Mouse (Mus musculus) hindbrain, embryonic 13.5 days (tissue): ENCODE data around the gene Ddx42. TPM values are rescaled to one million over a fixed set of nuclear protein-coding genes. Genes with fewer than 3 reads are reported as not detected.
A peak's percentile ranks its signal among the peaks of the same experiment; 100 is the strongest.

ENCODE experiments used
- ATAC-seq: fragments of 200-750 bp; cut with Nextera tagmentation; 2 replicates; pipeline ENCODE4 v1.8.0; 2017; ENCODE audit warnings: moderate TSS enrichment; ENCODE audit not compliant: low FRiP score
- H3K27ac ChIP-seq: fragments of 300-500 bp; sonication (generic); 2 replicates; pipeline ENCODE4 v1.5.1; 2015; ENCODE audit warnings: inconsistent platforms, mild to moderate bottlenecking, moderate library complexity
- H3K27me3 ChIP-seq: fragments of 300-500 bp; sonication (generic); 2 replicates; pipeline ENCODE4 v1.6.1; 2015; ENCODE audit warnings: mild to moderate bottlenecking, inconsistent platforms
- H3K36me3 ChIP-seq: fragments of 300-500 bp; sonication (generic); 2 replicates; pipeline ENCODE4 v1.6.1; 2015; ENCODE audit warnings: mild to moderate bottlenecking, inconsistent platforms
- H3K4me1 ChIP-seq: fragments of 300-500 bp; sonication (generic); replicated peaks from 2 replicates; pipeline ENCODE4 v1.6.1; 2015; ENCODE audit warnings: inconsistent platforms
- H3K4me2 ChIP-seq: fragments of 300-500 bp; sonication (generic); 2 replicates; pipeline ENCODE4 v1.6.1; 2015; ENCODE audit warnings: inconsistent platforms, mild to moderate bottlenecking, moderate library complexity
- H3K4me3 ChIP-seq: fragments of 300-500 bp; sonication (generic); 2 replicates; pipeline ENCODE4 v1.5.1; 2015; ENCODE audit warnings: mild to moderate bottlenecking, inconsistent platforms
- H3K9ac ChIP-seq: fragments of 300-500 bp; sonication (generic); 2 replicates; pipeline ENCODE4 v1.6.1; 2015; ENCODE audit warnings: mild to moderate bottlenecking, inconsistent platforms
- H3K9me3 ChIP-seq: fragments of 300-500 bp; sonication (generic); 2 replicates; pipeline ENCODE4 v1.6.1; 2016; ENCODE audit warnings: inconsistent platforms
- WGBS: fragments of 180-500 bp; shearing (Covaris S2); methylation state at CpG from one replicate; pipeline ENCODE4 v1.1.7; 2015; 5-methylcytosine and 5-hydroxymethylcytosine counted together
- polyA plus RNA-seq: library from polyadenylated mRNA; unstranded; fragments of >200 nt; fragmentation: Nextera tagmentation; extraction: Ambion mirVana; gene quantifications from 2 replicates; pipeline ENCODE4 v1.2.1, GENCODE M21; 2015

Gene Ddx42
- 92.0 and 96.2 TPM in 2 replicates for polyA plus RNA-seq

DNA sequence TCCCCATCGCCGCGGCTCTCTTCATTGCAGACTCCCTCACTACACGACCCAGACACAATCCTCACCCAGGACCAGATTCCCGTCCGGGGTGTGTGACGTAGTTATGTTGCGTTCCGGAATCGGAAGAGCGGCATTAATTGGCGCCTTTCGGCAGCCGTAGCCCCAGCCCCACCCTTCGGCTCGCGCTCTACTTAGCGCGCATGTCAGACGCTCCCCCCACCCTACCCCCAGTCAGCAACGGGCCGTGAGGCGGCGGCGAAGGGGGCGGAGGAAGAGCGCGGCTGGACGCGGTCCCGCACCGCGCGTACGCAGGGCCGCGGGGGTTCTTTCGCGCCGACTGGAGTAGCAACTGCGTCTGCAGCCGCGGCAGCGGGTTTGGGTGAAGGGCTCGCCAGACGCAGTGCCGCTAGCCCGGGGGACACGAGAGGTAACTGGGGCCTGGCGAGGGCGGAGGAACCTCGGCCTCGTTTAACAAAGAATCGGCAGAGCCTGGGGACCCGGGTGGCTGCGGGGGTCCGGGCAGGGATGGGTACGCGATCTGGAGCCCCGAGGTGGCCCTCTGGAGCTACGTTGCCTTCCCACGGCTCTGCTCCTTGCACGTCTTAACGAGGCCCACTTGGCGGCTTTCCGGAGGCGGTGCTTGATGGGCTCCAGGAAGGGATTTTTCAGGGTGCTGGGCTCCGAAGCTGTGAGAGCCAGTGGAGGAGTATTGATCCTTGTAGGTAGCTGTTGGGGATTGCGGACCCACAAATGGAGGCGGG is at the start of gene Ddx42:
Ddx42 (plus strand) TSS at position 197 of the 761 bp plus-strand sequence.
- peak within 1 kb of the TSS; percentile 72 for H3K4me2 ChIP-seq
- ATAC-seq: peak; percentile 97
- H3K4me1 ChIP-seq: peaks cover 47% of the 10 kb centered on the region
- under 1% methylated on average over 69 of the region's 70 CpGs for WGBS
- H3K27me3 ChIP-seq: no peaks in the 10 kb centered on the region
- H3K9ac ChIP-seq: peak within 1 kb of the TSS; percentile 97
- no peaks in the 10 kb centered on the region for H3K9me3 ChIP-seq
- peak within 1 kb of the TSS; percentile 96 for H3K4me3 ChIP-seq
- H3K36me3 ChIP-seq: peaks cover 13% of the 10 kb centered on the region
- H3K27ac ChIP-seq: peak within 1 kb of the TSS; percentile 94

DNA sequence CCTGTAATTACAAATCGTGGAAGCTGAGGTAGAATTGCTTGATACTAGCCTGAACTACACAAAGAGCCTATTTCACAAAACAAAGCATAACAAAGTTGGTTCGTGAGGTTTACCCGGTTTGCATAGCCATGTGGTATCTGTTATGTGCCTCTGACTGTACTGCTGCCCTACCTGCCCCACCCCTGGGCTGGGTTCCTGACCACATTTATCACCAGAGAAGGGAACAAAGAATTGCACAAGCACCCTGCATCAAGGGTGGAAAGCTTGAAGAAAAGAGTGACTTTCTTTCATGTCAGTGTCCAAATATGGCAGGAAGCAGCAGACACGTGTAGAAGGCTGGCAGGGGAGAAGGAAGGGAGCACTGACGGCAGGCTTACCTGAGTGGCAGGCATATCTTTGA is 49.3 kb upstream of the Ddx42 start:
- no peak overlapping the region for H3K4me2 ChIP-seq
- H3K36me3 ChIP-seq: peaks cover 78% of the 10 kb centered on the region
- H3K27ac ChIP-seq: no peak overlapping the region
- no peaks in the 10 kb centered on the region for H3K27me3 ChIP-seq
- no peak for ATAC-seq
- H3K4me1 ChIP-seq: no peaks in the 10 kb centered on the region
- WGBS: 90% methylated on average over 5 of the region's 5 CpGs
- H3K9ac ChIP-seq: no peak overlapping the region
- no peak overlapping the region for H3K4me3 ChIP-seq
- H3K9me3 ChIP-seq: no peaks in the 10 kb centered on the region

DNA sequence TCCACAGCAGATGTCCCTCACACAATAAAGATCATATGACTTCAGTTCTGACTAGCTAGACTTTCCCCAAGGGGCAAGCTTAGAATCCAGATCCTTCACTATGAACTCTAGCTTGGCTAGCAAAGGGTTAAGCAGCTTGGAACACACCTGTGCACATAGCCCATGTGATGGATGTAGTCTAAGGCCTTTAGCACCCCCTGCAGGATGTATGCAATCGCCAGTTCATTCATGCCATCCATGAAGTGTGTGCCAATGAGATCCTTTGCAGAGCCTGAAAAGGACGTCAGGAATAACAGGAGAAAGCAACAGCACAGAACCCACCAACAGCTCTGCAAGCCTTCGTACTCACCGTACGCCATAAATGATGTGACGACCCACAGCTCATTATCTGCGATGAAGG is 45.9 kb upstream of the Ddx42 start:
- H3K36me3 ChIP-seq: peaks cover 63% of the 10 kb centered on the region
- no peak overlapping the region for H3K4me2 ChIP-seq
- no peak for ATAC-seq
- H3K9me3 ChIP-seq: no peaks in the 10 kb centered on the region
- no peaks in the 10 kb centered on the region for H3K27me3 ChIP-seq
- H3K4me1 ChIP-seq: no peaks in the 10 kb centered on the region
- H3K27ac ChIP-seq: no peak overlapping the region
- WGBS: 86% methylated on average over 7 of the region's 7 CpGs
- no peak overlapping the region for H3K4me3 ChIP-seq
- no peak overlapping the region for H3K9ac ChIP-seq

DNA sequence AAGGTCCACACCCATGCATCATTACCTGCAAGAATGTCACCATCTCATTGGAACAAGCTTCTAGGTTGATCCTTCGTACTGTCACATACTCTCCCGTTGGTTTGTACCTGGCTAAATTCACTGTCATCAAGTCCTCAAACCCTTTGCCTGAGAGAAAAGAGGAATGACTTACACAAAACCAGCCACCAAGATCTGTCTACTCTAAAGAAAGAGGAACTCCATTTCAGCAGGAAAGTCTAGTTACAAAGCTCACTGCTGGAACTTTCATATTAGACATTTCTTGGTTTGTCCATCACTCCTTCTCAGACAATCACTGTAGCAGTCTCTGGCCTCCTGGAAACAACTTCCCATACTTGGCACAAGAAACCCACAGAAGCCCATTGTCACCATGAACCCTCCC is 43.5 kb upstream of the Ddx42 start:
- H3K36me3 ChIP-seq: peaks cover 40% of the 10 kb centered on the region
- no peak for ATAC-seq
- WGBS: 96% methylated on average over 2 of the region's 2 CpGs

DNA sequence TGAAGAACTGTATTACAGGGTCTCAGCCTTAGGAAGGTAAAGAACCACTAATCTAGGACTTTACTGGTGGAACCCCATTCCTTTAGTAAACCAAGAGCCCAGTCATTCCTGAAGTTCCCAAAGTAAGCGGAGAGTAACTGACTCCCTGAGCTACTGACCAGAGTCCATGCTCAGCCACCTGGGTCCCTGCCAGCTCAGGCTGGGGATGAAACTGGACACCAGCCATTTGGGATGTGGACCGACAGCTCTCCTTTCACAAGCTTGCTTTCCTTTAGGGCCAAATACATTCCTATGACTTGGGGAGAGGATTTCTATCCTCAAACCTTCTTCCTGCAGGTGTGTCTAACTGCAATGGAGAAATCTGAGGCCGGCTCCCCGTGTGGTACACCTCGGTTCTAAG is 42.4 kb upstream of the Ddx42 start:
- Histone ChIP-seq H3K9ac (no peak overlapping the region), H3K4me1 (no peaks in the 10 kb centered on the region), H3K27ac (no peak overlapping the region), H3K9me3 (no peaks in the 10 kb centered on the region), H3K4me3 (no peak overlapping the region), H3K36me3 (peaks cover 34% of the 10 kb centered on the region), H3K4me2 (no peak overlapping the region), H3K27me3 (no peaks in the 10 kb centered on the region)
- ATAC-seq: no peak
- WGBS: 84% methylated on average over 5 of the region's 5 CpGs

More for the DNA sequence above, 43.5 kb upstream of the Ddx42 start:
- Histone ChIP-seq H3K9me3 (no peaks in the 10 kb centered on the region), H3K9ac (no peak overlapping the region), H3K4me1 (no peaks in the 10 kb centered on the region), H3K27me3 (no peaks in the 10 kb centered on the region), H3K27ac (no peak overlapping the region), H3K4me3 (no peak overlapping the region), H3K4me2 (no peak overlapping the region)

DNA sequence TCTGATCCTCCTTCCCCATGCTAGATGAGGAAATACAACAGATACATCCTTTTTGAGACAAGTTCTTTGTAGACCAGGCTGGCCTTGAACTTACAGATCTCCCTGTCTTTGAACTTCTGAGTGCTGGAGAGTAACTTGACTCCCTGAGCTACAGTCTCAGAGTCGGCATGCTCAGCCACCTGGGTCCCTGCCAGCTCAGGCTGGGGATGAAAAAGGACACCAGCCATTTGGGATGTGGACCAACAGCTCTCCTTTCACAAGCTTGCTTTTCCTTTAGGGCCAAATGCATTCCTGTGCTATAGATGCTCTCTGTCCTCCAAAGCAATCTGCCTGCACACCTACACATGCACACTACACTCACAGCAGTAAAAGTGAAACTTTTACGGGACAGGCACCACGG is 41.6 kb upstream of the Ddx42 start:
- no peak for ATAC-seq
- Histone ChIP-seq H3K36me3 (peaks cover 27% of the 10 kb centered on the region), H3K4me3 (no peak overlapping the region), H3K27ac (no peak overlapping the region), H3K27me3 (no peaks in the 10 kb centered on the region), H3K4me2 (no peak overlapping the region), H3K4me1 (no peaks in the 10 kb centered on the region), H3K9me3 (no peaks in the 10 kb centered on the region), H3K9ac (no peak overlapping the region)
- 83% methylated on average over 3 of the region's 3 CpGs for WGBS

DNA sequence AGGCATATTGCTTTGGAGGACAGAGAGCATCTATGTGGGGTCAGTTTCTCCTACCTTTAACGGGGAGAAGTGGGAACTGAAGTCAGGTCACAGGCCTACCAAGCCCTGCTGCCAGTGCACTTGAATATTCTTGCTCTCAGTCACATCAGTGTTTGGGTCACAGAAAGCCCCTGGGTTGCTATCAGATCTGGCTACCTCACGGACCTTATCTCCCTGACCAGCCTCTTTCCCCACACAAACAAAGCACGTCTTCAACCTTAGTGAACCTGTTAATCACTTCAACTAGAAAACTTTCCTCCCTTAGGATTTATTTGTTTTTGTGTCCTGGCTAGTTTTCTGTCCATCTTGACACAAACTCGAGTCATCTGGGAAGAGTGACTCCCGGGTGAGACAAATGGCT is 40.4 kb upstream of the Ddx42 start:
- no peak for ATAC-seq
- no peak overlapping the region for H3K9ac ChIP-seq
- WGBS: 91% methylated on average over 5 of the region's 5 CpGs
- no peak overlapping the region for H3K4me2 ChIP-seq
- no peaks in the 10 kb centered on the region for H3K9me3 ChIP-seq
- H3K27me3 ChIP-seq: no peaks in the 10 kb centered on the region
- H3K36me3 ChIP-seq: peaks cover 20% of the 10 kb centered on the region
- no peak overlapping the region for H3K27ac ChIP-seq
- H3K4me1 ChIP-seq: no peaks in the 10 kb centered on the region
- H3K4me3 ChIP-seq: no peak overlapping the region

DNA sequence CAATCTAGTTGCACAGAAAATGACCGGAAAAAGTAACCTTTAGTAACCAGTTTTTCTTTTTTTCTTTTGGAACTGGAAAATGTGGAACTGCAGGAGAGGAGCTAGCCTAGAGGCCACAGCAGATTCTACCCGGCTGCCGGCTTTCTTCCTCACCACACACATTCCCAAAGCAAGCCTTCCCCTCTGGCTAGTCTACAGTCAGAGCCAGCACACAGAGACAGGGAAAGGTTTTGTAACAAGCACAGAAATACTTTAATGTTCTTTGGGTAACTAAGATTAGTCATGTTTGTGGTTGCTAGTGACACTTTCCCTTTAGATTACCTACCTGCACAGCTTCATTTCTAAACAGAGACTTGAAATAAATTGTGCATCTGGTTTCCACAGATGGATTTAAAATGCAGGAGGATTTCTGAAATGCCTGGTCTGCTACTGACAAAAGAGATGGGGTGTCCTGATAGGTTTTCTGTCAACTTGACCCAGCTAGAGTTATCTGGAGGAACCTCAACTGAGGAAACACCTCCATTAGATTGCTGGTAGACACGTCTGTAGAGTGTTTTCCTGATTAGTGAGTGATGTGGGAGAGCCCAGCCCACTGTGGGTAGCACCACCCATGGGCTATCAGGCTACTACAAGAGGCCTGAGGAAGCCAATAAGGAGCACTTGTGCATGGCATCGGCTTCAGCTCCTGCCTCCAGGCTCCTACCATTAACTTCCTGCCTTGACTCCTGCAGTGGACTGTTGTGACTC is 38.5 kb upstream of the Ddx42 start:
- Histone ChIP-seq H3K27me3 (no peaks in the 10 kb centered on the region), H3K4me2 (no peak overlapping the region), H3K4me1 (no peaks in the 10 kb centered on the region), H3K9ac (no peak overlapping the region), H3K27ac (no peak overlapping the region), H3K9me3 (no peaks in the 10 kb centered on the region), H3K4me3 (no peak overlapping the region), H3K36me3 (peaks cover 23% of the 10 kb centered on the region)
- WGBS: 88% methylated on average over 5 of the region's 5 CpGs
- ATAC-seq: no peak

DNA sequence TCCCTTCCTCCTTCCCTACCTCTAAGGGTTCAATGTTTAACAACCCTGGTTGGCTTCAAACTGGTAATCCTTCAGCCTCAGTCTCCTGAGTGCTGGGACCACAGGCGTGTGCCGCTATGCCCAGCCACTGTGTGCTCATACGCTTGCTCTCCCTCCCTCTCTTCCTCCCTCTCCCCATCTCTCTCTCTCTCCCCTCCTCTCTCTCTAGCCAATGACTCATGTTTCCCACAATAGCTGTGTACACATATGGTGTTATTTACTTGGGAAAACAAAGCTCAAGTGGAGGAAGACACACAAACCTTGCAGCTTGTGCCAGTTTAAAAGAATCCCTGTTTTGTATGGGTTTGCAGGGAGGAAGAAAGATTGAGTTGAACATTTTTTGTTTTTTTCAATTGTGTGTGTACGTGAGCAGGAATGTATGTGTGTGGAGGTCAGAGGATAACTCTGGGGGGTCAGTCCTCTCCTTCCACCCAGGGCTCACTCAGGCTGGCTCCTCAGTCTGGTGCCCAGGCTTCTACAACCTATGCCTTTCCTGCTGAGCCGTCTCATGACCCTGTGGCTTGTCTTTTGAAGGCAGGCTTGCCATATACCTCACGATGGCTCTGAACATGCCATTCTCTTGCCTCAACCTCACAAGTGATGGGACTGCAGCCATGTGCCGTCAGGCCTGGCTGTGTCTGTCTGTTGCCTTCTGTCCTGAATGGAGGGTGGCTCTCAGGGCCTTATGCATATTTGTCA is 36.8 kb upstream of the Ddx42 start:
- peaks cover 21% of the 10 kb centered on the region for H3K36me3 ChIP-seq
- H3K4me1 ChIP-seq: no peaks in the 10 kb centered on the region
- H3K4me3 ChIP-seq: no peak overlapping the region
- H3K9ac ChIP-seq: no peak overlapping the region; the same call in 1 of the 2 replicates
- H3K27ac ChIP-seq: no peak overlapping the region
- no peak overlapping the region for H3K4me2 ChIP-seq
- no peaks in the 10 kb centered on the region for H3K27me3 ChIP-seq
- no peaks in the 10 kb centered on the region for H3K9me3 ChIP-seq
- ATAC-seq: no peak
- 81% methylated on average over 7 of the region's 7 CpGs for WGBS

DNA sequence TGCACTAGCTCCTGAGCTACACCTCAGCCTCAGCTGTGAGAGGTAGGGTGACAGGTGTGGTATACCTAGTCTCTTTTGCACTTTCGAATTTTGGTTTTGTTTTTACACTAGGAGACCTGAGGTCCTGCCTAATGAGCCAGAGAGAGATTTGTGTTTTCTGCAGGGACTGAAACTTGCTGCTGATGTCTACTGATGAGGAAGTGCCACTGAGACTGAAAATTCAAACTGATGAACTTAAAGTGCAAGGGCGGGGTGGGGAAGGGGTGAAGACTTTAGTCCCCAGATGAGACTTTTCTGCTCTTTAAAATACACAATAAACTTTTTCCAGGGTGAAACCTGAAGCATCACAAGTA is 36.3 kb upstream of the Ddx42 start:
- H3K36me3 ChIP-seq: peaks cover 26% of the 10 kb centered on the region
- no peak overlapping the region for H3K4me3 ChIP-seq
- no peak overlapping the region; the same call in 1 of the 2 replicates for H3K9ac ChIP-seq
- no peaks in the 10 kb centered on the region for H3K9me3 ChIP-seq
- no peak overlapping the region for H3K4me2 ChIP-seq
- 94% methylated on average over 2 of the region's 2 CpGs for WGBS
- H3K27me3 ChIP-seq: no peaks in the 10 kb centered on the region
- H3K27ac ChIP-seq: no peak overlapping the region
- no peaks in the 10 kb centered on the region for H3K4me1 ChIP-seq
- no peak for ATAC-seq

DNA sequence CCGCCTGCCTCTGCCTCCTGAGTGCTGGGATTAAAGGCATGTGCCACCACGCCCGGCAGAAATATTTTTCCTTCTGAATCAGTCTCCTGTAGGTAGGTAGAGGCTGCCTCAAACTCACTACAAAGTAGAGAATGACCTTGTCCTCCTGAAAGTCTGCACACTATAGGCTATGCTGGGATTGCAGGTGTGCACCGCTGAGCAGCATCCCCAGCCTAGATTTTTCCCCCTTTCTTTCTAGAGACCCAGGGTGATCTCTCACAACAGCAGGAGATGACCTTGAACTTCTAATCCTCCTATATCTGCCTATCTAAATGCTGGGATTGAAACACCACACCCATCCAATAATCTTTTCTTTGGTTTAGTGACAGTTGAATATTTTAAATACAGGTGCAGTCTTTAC is 29.4 kb upstream of the Ddx42 start:
- 95% methylated on average over 4 of the region's 4 CpGs for WGBS
- no peaks in the 10 kb centered on the region for H3K9me3 ChIP-seq
- H3K4me2 ChIP-seq: no peak overlapping the region
- H3K36me3 ChIP-seq: peaks cover 19% of the 10 kb centered on the region
- H3K9ac ChIP-seq: no peak overlapping the region
- no peak for ATAC-seq
- H3K4me1 ChIP-seq: peaks cover 3% of the 10 kb centered on the region
- no peak overlapping the region for H3K4me3 ChIP-seq
- no peaks in the 10 kb centered on the region for H3K27me3 ChIP-seq
- no peak overlapping the region for H3K27ac ChIP-seq

DNA sequence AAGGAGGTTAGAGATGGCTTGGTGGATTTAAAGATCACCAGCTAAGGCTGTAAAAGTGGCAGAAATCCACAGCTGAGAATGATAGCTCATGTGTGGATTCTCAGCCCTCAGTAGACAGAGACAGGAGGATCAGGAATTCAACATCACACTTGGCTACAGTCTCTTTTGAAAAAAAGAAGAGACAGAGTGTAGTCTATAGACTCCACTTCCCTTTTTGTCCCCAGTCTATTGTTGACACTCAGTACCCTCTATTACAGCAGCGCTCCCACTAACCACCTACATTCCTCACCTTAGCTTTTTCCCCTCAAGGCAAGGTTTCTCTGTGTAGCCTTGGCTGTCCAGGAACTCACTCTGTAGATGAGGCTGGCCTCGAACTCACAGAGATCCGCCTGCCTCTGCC is 25.0 kb upstream of the Ddx42 start:
- no peak for ATAC-seq
- no peak overlapping the region for H3K4me2 ChIP-seq
- H3K36me3 ChIP-seq: peaks cover 5% of the 10 kb centered on the region
- H3K9me3 ChIP-seq: no peaks in the 10 kb centered on the region
- H3K4me1 ChIP-seq: peaks cover 9% of the 10 kb centered on the region
- H3K27ac ChIP-seq: no peak overlapping the region
- no peak overlapping the region for H3K9ac ChIP-seq
- H3K4me3 ChIP-seq: no peak overlapping the region
- WGBS: 94% methylated on average over 3 of the region's 3 CpGs
- H3K27me3 ChIP-seq: no peaks in the 10 kb centered on the region
